Mouse (Mus musculus) olfactory bulb, adult 2 months (tissue): ENCODE measurements around the gene S100a4.

Experiments
- CTCF ChIP-seq: fragments of 200-500 bp; IDR thresholded peaks from 2 replicates; pipeline ENCODE4 v1.5.1; 2012; ENCODE audit warnings: low read depth, mild to moderate bottlenecking, low read length, moderate library complexity; ENCODE audit not compliant: insufficient read depth
- POLR2A ChIP-seq: fragments of 200-500 bp; IDR thresholded peaks from 2 replicates; pipeline ENCODE4 v1.6.1; 2012; ENCODE audit warnings: mild to moderate bottlenecking, low read depth, low read length, moderate library complexity; ENCODE audit not compliant: insufficient read depth

- TF ChIP-seq CTCF (no peak), POLR2A (no peak)
Measured at GRCm38 (mm10) chr3:90627807-90628206, 24.2 kb downstream of the S100a4 start.
